Mouse (Mus musculus): ENCODE data around the gene Alg10b. TPM values are rescaled to one million over a fixed set of nuclear protein-coding genes. Genes with fewer than 3 reads are reported as not detected.

Gene Alg10b
- polyA plus RNA-seq, 1 experiment from 2014 or later = 55.8 TPM

DNA sequence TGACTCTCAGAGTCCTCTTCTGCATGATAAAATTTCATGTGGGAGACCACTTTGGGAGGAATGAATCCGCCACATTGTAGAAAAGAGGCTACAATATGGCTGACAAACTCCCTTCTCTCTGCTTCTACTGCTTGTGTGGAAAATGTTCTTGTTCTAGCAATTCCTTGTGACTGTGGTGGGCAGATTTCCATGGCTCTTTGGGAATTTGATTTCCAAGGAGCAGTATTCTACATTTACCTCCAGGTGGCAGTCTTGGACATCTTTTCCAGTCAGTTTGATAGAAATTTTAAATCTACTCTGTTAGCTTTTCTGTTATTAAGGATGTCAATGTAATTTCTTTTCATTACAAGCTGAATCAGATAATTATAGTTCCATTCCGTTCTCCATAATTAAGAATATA lies 13.5 kb downstream of the Alg10b start:
- WGBS = 31% methylated on average over 2 of the region's 2 CpGs
- Histone ChIP-seq H3K9me3 (replicated peaks; ENCODE audit: control insufficient read depth, low read length) (no peaks in the 10 kb centered on the region), H3K4me1 (ENCODE audit: control insufficient read depth, insufficient read depth, low read length) (no peaks in the 10 kb centered on the region), H3K9ac (replicated peaks; ENCODE audit: low read length) (no peak overlapping the region), H3K36me3 (replicated peaks; ENCODE audit: control insufficient read depth, insufficient read depth, low read depth, low read length) (no peaks in the 10 kb centered on the region), H3K27me3 (ENCODE audit: control insufficient read depth, insufficient read depth, low read length) (no peaks in the 10 kb centered on the region), H3K4me3 (ENCODE audit: low read depth, low read length) (no peak overlapping the region), H3K27ac (replicated peaks; ENCODE audit: low read depth, low read length) (no peak overlapping the region), H3K4me2 (ENCODE audit: low read depth, low read length) (no peak overlapping the region)
- DNase-seq (ENCODE audit: low spot score) = peak; percentile 59
- ATAC-seq (replicated peaks; ENCODE audit: insufficient number of reproducible peaks, low FRiP score, low TSS enrichment, low read depth) = no peak

DNA sequence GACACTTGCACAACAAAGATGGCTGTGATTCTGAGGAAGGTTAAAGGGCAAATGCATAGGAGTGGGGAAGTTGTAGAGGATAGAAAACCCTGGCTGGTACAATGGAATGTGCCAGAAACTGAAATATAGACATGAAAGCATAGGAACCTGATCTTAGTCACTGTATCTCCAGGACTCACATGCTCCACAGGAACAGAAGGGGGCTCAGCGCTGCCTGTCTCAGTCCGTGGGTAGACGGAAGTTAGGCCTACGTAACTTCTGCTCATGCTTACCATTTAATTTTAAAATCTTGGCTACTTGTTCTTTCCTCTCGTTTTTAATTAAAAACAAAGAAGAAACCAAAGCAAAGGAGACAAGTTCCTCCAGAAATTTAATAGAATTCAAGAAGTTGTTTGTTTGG lies 20.0 kb downstream of the Alg10b start:
- Histone ChIP-seq H3K4me2 (ENCODE audit: low read depth, low read length) (no peak overlapping the region), H3K4me3 (ENCODE audit: low read depth, low read length) (no peak overlapping the region), H3K27me3 (ENCODE audit: control insufficient read depth, insufficient read depth, low read length) (no peaks in the 10 kb centered on the region), H3K9ac (replicated peaks; ENCODE audit: low read length) (no peak overlapping the region), H3K4me1 (ENCODE audit: control insufficient read depth, insufficient read depth, low read length) (no peaks in the 10 kb centered on the region), H3K27ac (replicated peaks; ENCODE audit: low read depth, low read length) (no peak overlapping the region), H3K36me3 (replicated peaks; ENCODE audit: control insufficient read depth, insufficient read depth, low read depth, low read length) (no peaks in the 10 kb centered on the region), H3K9me3 (replicated peaks; ENCODE audit: control insufficient read depth, low read length) (no peaks in the 10 kb centered on the region)
- WGBS = 84% methylated on average over 5 of the region's 5 CpGs
- ATAC-seq (replicated peaks; ENCODE audit: insufficient number of reproducible peaks, low FRiP score, low TSS enrichment, low read depth) = no peak
- no peak for DNase-seq (ENCODE audit: low spot score)

GRCm38 (mm10) chr15:90249694-90250093 lies 25.6 kb downstream of the Alg10b start:
- H3K9ac ChIP-seq (replicated peaks; ENCODE audit: low read length) = no peak overlapping the region
- DNase-seq (ENCODE audit: low spot score) (peak; percentile 72), ATAC-seq (replicated peaks; ENCODE audit: insufficient number of reproducible peaks, low FRiP score, low TSS enrichment, low read depth) (no peak)
- no peaks in the 10 kb centered on the region for H3K27me3 ChIP-seq (ENCODE audit: control insufficient read depth, insufficient read depth, low read length)
- H3K4me3 ChIP-seq (ENCODE audit: low read depth, low read length) = no peak overlapping the region
- H3K27ac ChIP-seq (replicated peaks; ENCODE audit: low read depth, low read length) = no peak overlapping the region
- no peaks in the 10 kb centered on the region for H3K36me3 ChIP-seq (replicated peaks; ENCODE audit: control insufficient read depth, insufficient read depth, low read depth, low read length)
- 60% methylated on average over 3 of the region's 3 CpGs for WGBS
- no peaks in the 10 kb centered on the region for H3K4me1 ChIP-seq (ENCODE audit: control insufficient read depth, insufficient read depth, low read length)
- no peaks in the 10 kb centered on the region for H3K9me3 ChIP-seq (replicated peaks; ENCODE audit: control insufficient read depth, low read length)
- H3K4me2 ChIP-seq (ENCODE audit: low read depth, low read length) = no peak overlapping the region

- Histone ChIP-seq H3K36me3 (replicated peaks; ENCODE audit: control insufficient read depth, insufficient read depth, low read depth, low read length) (no peaks in the 10 kb centered on the region), H3K9ac (replicated peaks; ENCODE audit: low read length) (no peak overlapping the region), H3K4me1 (ENCODE audit: control insufficient read depth, insufficient read depth, low read length) (no peaks in the 10 kb centered on the region), H3K27me3 (ENCODE audit: control insufficient read depth, insufficient read depth, low read length) (no peaks in the 10 kb centered on the region), H3K4me2 (ENCODE audit: low read depth, low read length) (no peak overlapping the region), H3K27ac (replicated peaks; ENCODE audit: low read depth, low read length) (no peak overlapping the region), H3K4me3 (ENCODE audit: low read depth, low read length) (no peak overlapping the region), H3K9me3 (replicated peaks; ENCODE audit: control insufficient read depth, low read length) (no peaks in the 10 kb centered on the region)
- WGBS = 91% methylated on average over 7 of the region's 7 CpGs
- no peak for ATAC-seq (replicated peaks; ENCODE audit: insufficient number of reproducible peaks, low FRiP score, low TSS enrichment, low read depth)
- no peak for DNase-seq (ENCODE audit: low spot score)
Observed at GRCm38 (mm10) chr15:90282876-90283275, 58.8 kb downstream of the Alg10b start.

Small RNAs within 50 kb of the gene (microRNA-seq; reads per million reads assigned to microRNA genes)
- not detected for gene Mir7648 (ENCODE audit: borderline number of aligned reads)

Data from embryonic facial prominence, embryonic 11.5 days (tissue).